Mouse (Mus musculus) gastrocnemius, adult 2 months (tissue): ENCODE measurements around the gene Clic5. TPM values are rescaled to one million over a fixed set of nuclear protein-coding genes. Genes with fewer than 3 reads are reported as not detected.

Experiments used
- DNase-seq: peaks from one replicate; pipeline ENCODE4 v3.0.0; 2022
- H3K27ac ChIP-seq: fragments of 200-600 bp; 2 replicates; pipeline ENCODE4 v1.8.1; 2022; ENCODE audit warnings: mild to moderate bottlenecking
- H3K4me3 ChIP-seq: fragments of 200-600 bp; 2 replicates; pipeline ENCODE4 v1.8.1; 2022; ENCODE audit warnings: mild to moderate bottlenecking, moderate library complexity
- CTCF ChIP-seq: fragments of 200-600 bp; IDR thresholded peaks from 2 replicates; pipeline ENCODE4 v1.8.1; 2022; ENCODE audit warnings: antibody characterized with exemption, mild to moderate bottlenecking, moderate library complexity
- intact Hi-C: fragments of 180-260 bp; cut with DNase I; formaldehyde crosslinking; loops from one replicate; pipeline ENCODE4 v1.15.1; 2025
- total RNA-seq, 2 experiments: library from RNA; stranded (reverse); gene quantifications; 2 replicates each; pipeline ENCODE4 v1.2.3; 2021

Clic5 gene
- total RNA-seq, 2 experiments from 2014 or later, result 121 to 159 TPM

DNA sequence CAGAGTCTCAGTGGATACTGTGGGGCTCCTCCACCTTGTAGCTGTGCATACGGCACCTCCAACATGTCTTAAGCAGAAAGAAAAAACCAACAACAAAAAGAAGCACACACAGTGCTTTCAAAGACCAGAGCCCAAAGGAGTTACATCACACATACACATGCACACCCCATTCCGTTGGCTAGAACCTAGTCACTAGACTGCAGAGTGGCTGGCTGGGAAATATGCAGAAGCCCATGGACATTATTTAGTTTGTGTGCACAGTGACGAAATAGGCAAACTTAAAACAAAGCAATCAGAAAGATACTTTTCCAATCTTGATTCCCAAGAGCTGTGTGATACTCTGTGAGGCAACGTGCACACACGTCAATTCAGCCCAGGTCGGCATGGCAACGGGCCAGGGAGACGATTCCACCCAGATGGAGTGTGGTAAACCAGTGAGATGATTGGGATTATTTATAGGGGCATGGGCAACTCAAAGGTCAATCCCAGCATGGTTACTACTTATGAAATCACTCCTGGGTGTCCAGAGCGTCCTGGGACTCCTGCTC is 57.8 kb downstream of the Clic5 start:
- H3K27ac ChIP-seq, result peak overlapping the region; percentile 66
- no peak overlapping the region for H3K4me3 ChIP-seq
- no peak for TF ChIP-seq CTCF
- intact Hi-C loops, result no loop called here
- DNase-seq, result peak; percentile 65

DNA sequence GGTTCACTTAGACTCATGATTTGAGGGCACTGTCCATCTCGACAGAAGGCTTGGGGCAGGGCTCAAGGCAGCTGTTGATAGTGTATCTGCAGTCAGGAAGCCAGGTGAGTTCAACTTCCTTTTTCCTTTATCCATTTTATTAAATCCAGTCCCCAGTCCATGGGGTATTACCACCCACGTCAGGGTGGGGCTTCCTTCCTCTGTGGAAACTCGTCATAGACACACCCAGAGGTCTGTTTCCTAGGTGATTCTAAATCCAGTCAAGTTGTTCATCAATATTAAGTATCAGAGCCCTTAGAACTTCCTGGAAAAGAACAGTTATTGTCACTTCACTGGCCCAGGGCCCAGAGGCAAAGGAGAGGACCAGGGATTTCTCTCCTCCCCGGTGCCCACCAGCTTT is 61.2 kb downstream of the Clic5 start:
- intact Hi-C loops, result no loop called here
- no peak overlapping the region for H3K4me3 ChIP-seq
- no peak for TF ChIP-seq CTCF

DNA sequence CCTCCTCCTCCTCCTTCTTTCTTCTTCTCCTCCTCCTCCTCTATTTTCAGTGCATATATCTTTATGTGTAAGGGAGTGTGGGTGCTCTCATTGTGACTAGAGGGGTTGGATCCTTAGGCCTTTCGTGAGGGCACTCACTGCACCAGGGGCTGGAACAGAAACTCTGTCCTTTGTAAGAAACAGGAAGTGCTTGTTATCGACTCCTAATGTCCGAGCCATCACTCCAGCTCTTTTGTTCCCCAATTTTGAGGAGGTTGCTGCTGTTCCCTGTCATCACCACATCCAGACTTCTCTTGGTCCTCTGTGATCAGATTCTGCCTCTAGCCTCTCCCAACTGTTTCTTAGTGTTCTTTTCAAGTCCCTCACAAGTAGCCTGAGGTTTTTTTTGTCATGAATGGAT is 64.3 kb downstream of the Clic5 start:
- Histone ChIP-seq H3K4me3 (no peak overlapping the region), H3K27ac (no peak overlapping the region)
- DNase-seq, result no peak
- intact Hi-C loops, result no loop called here
- TF ChIP-seq CTCF, result no peak

More for the DNA sequence above, 61.2 kb downstream of the Clic5 start:
- peak overlapping the region; percentile 63 for H3K27ac ChIP-seq
- DNase-seq, result no peak

DNA sequence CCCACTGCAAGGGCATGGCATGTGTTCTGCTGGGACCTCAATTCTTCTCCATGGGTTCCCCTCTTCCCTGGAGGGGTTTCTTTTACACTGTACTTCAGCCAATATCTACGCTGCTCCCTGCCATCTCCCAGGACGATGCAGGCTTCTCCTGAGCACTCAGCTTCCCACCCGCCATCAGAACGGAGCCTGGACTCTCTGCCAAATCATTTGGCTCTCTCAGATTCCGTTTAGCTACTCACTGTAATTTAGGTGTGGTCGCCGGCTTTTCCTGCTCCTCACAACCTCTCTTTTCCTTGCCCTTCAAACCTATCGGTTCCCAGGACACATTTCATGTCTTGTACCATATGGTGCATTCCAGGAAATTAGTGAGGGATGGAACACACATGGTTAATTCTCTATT is 66.3 kb downstream of the Clic5 start:
- no peak overlapping the region; the same call in 1 of the 2 replicates for H3K4me3 ChIP-seq
- no peak for TF ChIP-seq CTCF
- intact Hi-C loops, result loop anchor here (5.0 kb wide), 2 partner anchors 67 to 177 kb away; partner anchors contain the start of genes Clic5 and Enpp5
- peak overlapping the region; percentile 69 for H3K27ac ChIP-seq
- no peak for DNase-seq

DNA sequence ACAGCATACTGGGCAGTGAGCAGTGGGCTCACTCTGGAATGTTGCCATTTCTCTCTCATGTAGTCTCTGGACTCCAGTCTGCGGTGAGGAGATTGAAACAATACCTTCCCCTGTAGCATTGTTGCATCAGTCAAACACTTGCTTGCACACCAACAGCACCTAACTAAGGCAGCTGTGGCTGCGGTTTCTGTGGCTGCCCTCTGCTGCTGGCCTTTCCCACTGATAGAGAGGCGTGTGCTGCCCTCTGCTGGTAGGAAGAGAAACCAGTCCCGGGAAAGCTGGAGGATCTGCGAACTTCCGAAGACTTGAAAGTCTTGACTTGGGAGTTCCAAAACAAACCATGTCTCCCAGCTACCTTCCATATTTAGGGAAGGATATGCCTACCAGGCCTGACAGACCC is 68.2 kb downstream of the Clic5 start:
- peak; percentile 83 for DNase-seq

DNA sequence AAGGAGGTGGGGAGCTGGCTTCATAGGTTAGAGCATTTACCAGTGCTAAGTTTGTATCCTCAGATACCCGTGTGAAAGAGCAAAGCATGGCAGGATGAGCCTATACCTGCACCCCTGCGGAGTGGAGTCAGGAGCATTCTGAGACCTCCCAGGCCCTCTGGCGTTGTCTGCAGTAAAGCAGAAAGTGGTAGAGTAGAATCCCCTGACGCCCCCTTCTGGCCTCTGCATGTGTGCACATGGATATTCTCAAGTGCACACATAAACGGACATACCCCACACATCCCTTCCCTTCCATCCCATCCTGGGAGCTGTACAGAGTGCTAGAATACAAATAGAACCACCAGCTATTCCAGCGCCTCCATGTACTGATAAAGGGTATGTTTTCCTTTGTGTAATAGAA is 70.9 kb downstream of the Clic5 start:
- Histone ChIP-seq H3K27ac (no peak overlapping the region), H3K4me3 (no peak overlapping the region)
- intact Hi-C loops, result loop anchor here (5.0 kb wide), 2 partner anchors 72 to 182 kb away; partner anchors contain the start of genes Clic5 and Enpp5
- TF ChIP-seq CTCF, result peak; percentile 43
- no peak for DNase-seq

More for the DNA sequence above, 68.2 kb downstream of the Clic5 start:
- TF ChIP-seq CTCF, result peak; percentile 97
- intact Hi-C loops, result loop anchor here (1.0 to 5.0 kb wide), 3 partner anchors 69 to 179 kb away; partner anchors contain the start of genes Clic5 and Enpp5
- H3K4me3 ChIP-seq, result no peak overlapping the region
- H3K27ac ChIP-seq, result peak overlapping the region; percentile 70

DNA sequence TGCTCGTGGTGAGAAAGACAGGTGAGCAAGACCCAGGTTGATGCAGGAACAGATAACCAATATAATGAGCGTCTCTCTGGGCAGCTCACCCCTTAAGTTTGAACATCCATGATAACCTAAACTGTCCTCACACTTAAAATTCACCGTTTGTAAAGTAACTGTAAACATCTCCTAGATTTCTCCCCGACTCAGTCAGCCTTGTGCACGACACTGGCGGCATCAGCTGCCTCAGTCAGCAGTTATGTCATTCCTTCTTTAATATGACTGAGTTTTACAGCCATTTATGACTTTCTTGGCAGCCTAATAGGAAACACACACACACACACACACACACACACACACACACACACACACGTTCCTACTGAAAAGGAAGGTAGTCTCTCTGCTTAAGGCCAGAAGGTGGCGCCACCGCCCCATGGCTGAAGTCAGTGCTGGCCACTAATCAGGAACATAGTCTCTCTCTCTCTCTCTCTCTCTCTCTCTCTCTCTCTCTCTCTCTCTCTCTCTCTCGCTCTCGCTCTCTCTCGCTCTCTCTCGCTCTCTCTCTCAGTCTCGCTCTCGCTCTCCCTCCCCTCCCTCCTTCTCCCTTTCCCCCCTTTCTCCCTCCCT is 73.3 kb downstream of the Clic5 start:
- H3K4me3 ChIP-seq, result no peak overlapping the region
- TF ChIP-seq CTCF, result peak; percentile 57
- intact Hi-C loops, result loop anchor here (2.0 to 10.0 kb wide), 4 partner anchors 193 to 1143 kb away; no protein-coding TSS in a partner anchor
- peak; percentile 74 for DNase-seq
- no peak overlapping the region for H3K27ac ChIP-seq

DNA sequence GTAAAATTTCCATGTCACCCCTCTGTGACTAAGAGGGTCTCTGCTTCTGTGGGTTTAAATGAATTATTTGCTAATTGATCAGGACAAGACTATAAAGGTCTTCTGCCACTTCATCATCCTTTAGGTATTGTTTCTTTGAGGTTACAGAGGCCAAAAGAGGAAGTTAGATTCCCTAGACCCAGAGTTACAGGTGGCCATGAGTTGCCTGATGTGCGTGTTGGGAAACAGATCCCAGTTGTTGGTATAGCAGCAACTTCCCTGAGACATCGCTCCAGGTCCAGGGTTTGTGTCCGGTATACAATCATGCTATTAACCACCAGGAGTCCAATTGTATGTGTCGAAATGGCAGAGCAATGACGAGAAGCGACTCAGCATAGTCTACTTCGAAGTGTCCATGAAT is 81.7 kb downstream of the Clic5 start:
- 0 out of 2 replicates have a peak overlapping the region, but pooled peaks have one; percentile 8 for H3K27ac ChIP-seq
- no peak overlapping the region for H3K4me3 ChIP-seq
- DNase-seq, result no peak
- intact Hi-C loops, result no loop called here
- no peak for TF ChIP-seq CTCF

DNA sequence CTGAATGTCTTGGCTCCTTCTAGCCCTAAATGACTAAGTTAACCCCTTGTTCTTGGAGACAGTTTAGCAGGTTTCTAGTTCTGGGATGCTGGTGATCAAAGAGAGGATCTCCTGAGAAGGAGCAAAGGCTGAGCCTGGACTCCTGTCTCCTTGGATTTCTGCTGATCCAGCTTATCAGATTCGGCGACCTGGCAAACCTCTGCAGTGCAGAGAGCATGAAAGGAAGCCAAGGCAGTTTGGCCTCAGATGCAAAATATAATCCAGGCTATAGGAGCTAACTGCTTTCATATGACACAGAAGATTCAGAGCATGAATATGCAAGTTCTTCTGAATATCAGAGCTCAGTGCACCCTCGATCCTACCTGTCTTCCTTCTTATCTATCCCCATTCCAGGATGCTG is 83.0 kb downstream of the Clic5 start:
- no peak overlapping the region for H3K4me3 ChIP-seq
- TF ChIP-seq CTCF, result no peak
- intact Hi-C loops, result no loop called here
- DNase-seq, result peak; percentile 65
- H3K27ac ChIP-seq, result peak overlapping the region; percentile 25; the same call in 1 of the 2 replicates

DNA sequence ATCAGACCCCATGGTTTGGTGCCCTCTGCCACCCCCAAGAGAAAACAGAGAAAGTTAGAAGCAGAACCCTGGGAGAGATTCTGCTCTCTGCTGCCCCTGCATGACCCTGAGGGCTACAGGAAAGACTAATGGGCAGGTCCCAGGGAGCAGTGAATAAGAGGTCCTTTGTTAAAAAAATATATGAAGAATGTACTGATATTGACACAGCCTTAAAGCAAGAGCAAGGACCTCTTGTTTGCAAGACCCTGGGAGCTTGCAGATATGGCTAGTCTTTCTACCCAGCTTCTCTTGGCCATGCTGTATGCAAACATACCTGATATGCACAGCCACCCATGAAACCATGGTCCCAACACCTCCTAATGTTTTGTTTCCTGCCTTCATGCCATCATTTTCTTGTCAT is 86.4 kb downstream of the Clic5 start:
- no peak for DNase-seq
- Histone ChIP-seq H3K27ac (no peak overlapping the region), H3K4me3 (no peak overlapping the region)
- intact Hi-C loops, result no loop called here
- no peak for TF ChIP-seq CTCF

DNA sequence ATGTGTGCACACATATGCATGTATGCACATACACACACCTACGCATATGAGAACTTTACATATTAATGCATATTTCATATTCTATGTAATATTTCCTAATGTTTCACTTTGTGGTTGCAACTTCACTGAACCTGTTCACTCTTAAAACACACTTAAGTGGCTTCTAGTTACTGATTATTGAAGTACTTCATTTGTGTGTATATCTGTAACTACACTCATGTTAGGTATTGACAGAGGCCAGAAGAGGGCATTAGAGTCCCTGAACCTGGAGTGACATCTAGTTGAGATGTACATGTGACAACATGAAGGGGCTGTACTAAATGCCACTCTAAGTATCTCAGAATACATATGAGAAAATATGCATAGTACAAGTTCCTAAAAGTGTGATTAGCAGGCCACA is 99.9 kb downstream of the Clic5 start:
- Histone ChIP-seq H3K4me3 (no peak overlapping the region), H3K27ac (no peak overlapping the region)
- DNase-seq, result no peak
- TF ChIP-seq CTCF, result no peak
- intact Hi-C loops, result no loop called here

DNA sequence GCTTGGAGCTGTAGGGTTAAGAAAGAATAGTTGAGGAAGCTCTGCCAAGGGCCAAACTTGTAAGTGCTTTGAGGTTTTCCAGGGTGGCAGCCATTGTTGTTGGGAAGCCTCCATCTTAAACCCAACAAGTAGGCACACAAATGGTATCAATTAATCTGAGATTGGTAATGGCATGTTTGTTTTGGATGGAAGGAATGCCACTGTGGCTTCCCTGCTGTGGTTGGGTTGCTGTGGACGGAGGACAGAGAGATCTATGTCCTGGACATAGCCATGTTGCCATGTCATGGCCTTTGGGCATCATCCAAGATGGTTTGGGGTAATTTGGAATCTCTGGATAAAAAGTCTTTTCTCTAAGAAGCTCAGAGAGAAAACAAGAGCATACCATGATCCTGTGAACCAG is 108.8 kb downstream of the Clic5 start:
- intact Hi-C loops, result no loop called here
- H3K4me3 ChIP-seq, result no peak overlapping the region
- H3K27ac ChIP-seq, result no peak overlapping the region
- TF ChIP-seq CTCF, result no peak
- no peak for DNase-seq

DNA sequence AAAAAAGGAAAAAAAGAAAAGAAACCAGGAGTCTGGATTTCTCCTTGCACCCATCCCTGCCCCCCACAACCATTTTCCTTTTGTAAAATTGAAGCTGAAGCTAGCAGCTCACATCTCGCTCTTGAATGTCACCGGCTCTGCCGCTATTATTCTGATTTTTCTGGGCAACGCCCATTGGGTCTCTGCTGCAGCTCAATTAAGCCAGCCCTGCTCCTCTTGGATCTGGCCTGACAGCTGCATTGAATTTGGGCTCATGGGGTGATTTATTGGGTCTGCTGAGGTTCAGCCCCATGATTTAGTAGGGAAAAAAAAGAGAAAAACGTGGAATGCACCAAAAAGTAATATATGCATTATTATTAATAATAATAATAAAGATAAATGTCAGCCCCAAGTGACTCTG is 111.9 kb downstream of the Clic5 start:
- no peak for TF ChIP-seq CTCF
- DNase-seq, result no peak
- Histone ChIP-seq H3K4me3 (no peak overlapping the region), H3K27ac (no peak overlapping the region)
- intact Hi-C loops, result no loop called here

DNA sequence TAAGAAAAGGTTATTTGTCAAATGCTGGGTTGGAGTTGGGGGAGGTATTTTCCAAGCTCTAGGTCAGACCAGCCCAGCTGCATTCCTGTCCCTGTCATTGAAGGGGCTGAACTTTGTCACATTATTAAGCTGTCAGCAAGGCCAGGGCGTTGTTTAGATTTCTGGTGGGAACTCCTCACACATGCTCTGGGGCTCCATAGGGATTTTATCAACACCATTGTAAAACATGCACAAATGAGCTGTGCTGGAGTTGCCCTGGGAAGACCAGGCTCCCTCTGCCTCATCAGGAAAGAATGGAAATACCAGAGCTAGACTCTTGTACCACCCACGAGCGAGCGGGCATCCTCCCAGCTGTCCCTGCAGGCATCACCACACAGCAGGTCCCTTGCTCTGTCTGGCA is 112.3 kb downstream of the Clic5 start:
- H3K27ac ChIP-seq, result no peak overlapping the region
- intact Hi-C loops, result no loop called here
- TF ChIP-seq CTCF, result no peak
- DNase-seq, result no peak
- H3K4me3 ChIP-seq, result no peak overlapping the region
